Mouse (Mus musculus): ENCODE results near the gene Hoxc8. TPM values are rescaled to one million over a fixed set of nuclear protein-coding genes. Genes with fewer than 3 reads are reported as not detected.

Gene Hoxc8
- polyA plus RNA-seq, 1 experiment from 2014 or later, result 0.03 TPM

GRCm38 (mm10) chr15:103011928-103012486, 21.6 kb downstream of the Hoxc8 start:
- Histone ChIP-seq H3K4me1 (replicated peaks) (no peaks in the 10 kb centered on the region), H3K27me3 (peaks cover 100% of the 10 kb centered on the region), H3K27ac (replicated peaks) (no peak overlapping the region), H3K36me3 (replicated peaks) (no peaks in the 10 kb centered on the region), H3K9me3 (replicated peaks) (no peaks in the 10 kb centered on the region), H3K9ac (no peak overlapping the region), H3K4me2 (no peak overlapping the region), H3K4me3 (replicated peaks) (no peak overlapping the region)
- ATAC-seq (ENCODE audit: insufficient read depth), result no peak
- WGBS (ENCODE audit: insufficient replicate concordance), result 6% methylated on average over 26 of the region's 26 CpGs

GRCm38 (mm10) chr15:103013238-103013984, 23.0 kb downstream of the Hoxc8 start:
- Histone ChIP-seq H3K36me3 (replicated peaks) (no peaks in the 10 kb centered on the region), H3K9ac (no peak overlapping the region), H3K4me1 (replicated peaks) (no peaks in the 10 kb centered on the region), H3K27me3 (peaks cover 100% of the 10 kb centered on the region), H3K4me2 (0 out of 2 replicates have a peak overlapping the region, but pooled peaks have one; percentile 25), H3K9me3 (replicated peaks) (no peaks in the 10 kb centered on the region), H3K4me3 (replicated peaks) (no peak overlapping the region), H3K27ac (replicated peaks) (no peak overlapping the region)
- 6% methylated on average over 17 of the region's 17 CpGs for WGBS (ENCODE audit: insufficient replicate concordance)
- ATAC-seq (ENCODE audit: insufficient read depth), result no peak

- ATAC-seq (ENCODE audit: insufficient read depth), result no peak
- H3K9me3 ChIP-seq (replicated peaks), result no peaks in the 10 kb centered on the region
- H3K9ac ChIP-seq, result no peak overlapping the region
- H3K27ac ChIP-seq (replicated peaks), result no peak overlapping the region
- H3K36me3 ChIP-seq (replicated peaks), result no peaks in the 10 kb centered on the region
- H3K4me1 ChIP-seq (replicated peaks), result no peaks in the 10 kb centered on the region
- peaks cover 100% of the 10 kb centered on the region for H3K27me3 ChIP-seq
- 2% methylated on average over 43 of the region's 57 CpGs for WGBS (ENCODE audit: insufficient replicate concordance)
- no peak overlapping the region for H3K4me3 ChIP-seq (replicated peaks)
- peak overlapping the region; percentile 25; the same call in 1 of the 2 replicates for H3K4me2 ChIP-seq
Observed at GRCm38 (mm10) chr15:103014166-103015008, 24.0 kb downstream of the Hoxc8 start.

- H3K9me3 ChIP-seq (replicated peaks), result no peaks in the 10 kb centered on the region
- peaks cover 100% of the 10 kb centered on the region for H3K27me3 ChIP-seq
Observed at GRCm38 (mm10) chr15:103015009-103015399, 24.6 kb downstream of the Hoxc8 start.

GRCm38 (mm10) chr15:103015406-103016166, 25.2 kb downstream of the Hoxc8 start:
- no peak for ATAC-seq (ENCODE audit: insufficient read depth)
- H3K27me3 ChIP-seq, result peaks cover 100% of the 10 kb centered on the region
- no peaks in the 10 kb centered on the region for H3K4me1 ChIP-seq (replicated peaks)
- H3K4me3 ChIP-seq (replicated peaks), result no peak overlapping the region
- H3K9ac ChIP-seq, result no peak overlapping the region
- no peaks in the 10 kb centered on the region for H3K9me3 ChIP-seq (replicated peaks)
- 10% methylated on average over 19 of the region's 19 CpGs for WGBS (ENCODE audit: insufficient replicate concordance)
- no peak overlapping the region for H3K4me2 ChIP-seq
- H3K27ac ChIP-seq (replicated peaks), result no peak overlapping the region
- no peaks in the 10 kb centered on the region for H3K36me3 ChIP-seq (replicated peaks)

More at GRCm38 (mm10) chr15:103015009-103015399, 24.6 kb downstream of the Hoxc8 start:
- Histone ChIP-seq H3K4me1 (replicated peaks) (no peaks in the 10 kb centered on the region), H3K36me3 (replicated peaks) (no peaks in the 10 kb centered on the region), H3K4me3 (replicated peaks) (no peak overlapping the region), H3K4me2 (no peak overlapping the region), H3K9ac (no peak overlapping the region), H3K27ac (replicated peaks) (no peak overlapping the region)
- 1% methylated on average over 28 of the region's 28 CpGs for WGBS (ENCODE audit: insufficient replicate concordance)
- no peak for ATAC-seq (ENCODE audit: insufficient read depth)

GRCm38 (mm10) chr15:103018636-103019035, 28.2 kb downstream of the Hoxc8 start, which contains the start of gene Hoxc4:
Gene Hoxc4, plus strand, starts transcription at chr15:103018934.
- 32% methylated on average over 9 of the region's 9 CpGs for WGBS (ENCODE audit: insufficient replicate concordance)
- no peak within 1 kb of the TSS for H3K27ac ChIP-seq (replicated peaks)
- H3K27me3 ChIP-seq, result peaks cover 99% of the 10 kb centered on the region
- no peaks in the 10 kb centered on the region for H3K4me1 ChIP-seq (replicated peaks)
- no peaks in the 10 kb centered on the region for H3K9me3 ChIP-seq (replicated peaks)
- H3K4me3 ChIP-seq (replicated peaks), result no peak within 1 kb of the TSS
- no peak within 1 kb of the TSS for H3K9ac ChIP-seq
- no peaks in the 10 kb centered on the region for H3K36me3 ChIP-seq (replicated peaks)
- ATAC-seq (ENCODE audit: insufficient read depth), result no peak
- no peak within 1 kb of the TSS for H3K4me2 ChIP-seq

GRCm38 (mm10) chr15:103020899-103021418, 30.6 kb downstream of the Hoxc8 start:
- Histone ChIP-seq H3K4me3 (replicated peaks) (no peak overlapping the region), H3K27ac (replicated peaks) (no peak overlapping the region), H3K36me3 (replicated peaks) (no peaks in the 10 kb centered on the region), H3K4me1 (replicated peaks) (no peaks in the 10 kb centered on the region), H3K4me2 (no peak overlapping the region), H3K27me3 (peaks cover 99% of the 10 kb centered on the region), H3K9me3 (replicated peaks) (no peaks in the 10 kb centered on the region), H3K9ac (no peak overlapping the region)
- 4% methylated on average over 8 of the region's 8 CpGs for WGBS (ENCODE audit: insufficient replicate concordance)
- ATAC-seq (ENCODE audit: insufficient read depth), result no peak

GRCm38 (mm10) chr15:103021544-103021943, 31.1 kb downstream of the Hoxc8 start:
- H3K4me1 ChIP-seq (replicated peaks), result no peaks in the 10 kb centered on the region
- H3K27ac ChIP-seq (replicated peaks), result no peak overlapping the region
- H3K9ac ChIP-seq, result no peak overlapping the region
- H3K36me3 ChIP-seq (replicated peaks), result no peaks in the 10 kb centered on the region
- no peak for ATAC-seq (ENCODE audit: insufficient read depth)
- 10% methylated on average over 8 of the region's 8 CpGs for WGBS (ENCODE audit: insufficient replicate concordance)
- no peaks in the 10 kb centered on the region for H3K9me3 ChIP-seq (replicated peaks)
- no peak overlapping the region for H3K4me2 ChIP-seq
- H3K4me3 ChIP-seq (replicated peaks), result no peak overlapping the region
- H3K27me3 ChIP-seq, result peaks cover 99% of the 10 kb centered on the region

GRCm38 (mm10) chr15:103024131-103024530, 33.7 kb downstream of the Hoxc8 start:
- no peak overlapping the region for H3K4me3 ChIP-seq (replicated peaks)
- H3K27ac ChIP-seq (replicated peaks), result no peak overlapping the region
- no peaks in the 10 kb centered on the region for H3K4me1 ChIP-seq (replicated peaks)
- no peak for ATAC-seq (ENCODE audit: insufficient read depth)
- H3K36me3 ChIP-seq (replicated peaks), result no peaks in the 10 kb centered on the region
- no peak overlapping the region for H3K4me2 ChIP-seq
- 5% methylated on average over 2 of the region's 2 CpGs for WGBS (ENCODE audit: insufficient replicate concordance)
- H3K9ac ChIP-seq, result no peak overlapping the region
- no peaks in the 10 kb centered on the region for H3K9me3 ChIP-seq (replicated peaks)
- peaks cover 99% of the 10 kb centered on the region for H3K27me3 ChIP-seq
